Mouse (Mus musculus) CH12.LX (cell line): Measurements from ENCODE around the gene Morn2.

Source experiments
- BHLHE40 ChIP-seq: IDR thresholded peaks from 2 replicates; pipeline ENCODE4 v1.6.1; 2011; ENCODE audit warnings: mild to moderate bottlenecking, low read depth, low read length, improper control_type of control experiment
- CHD2 ChIP-seq: IDR thresholded peaks from 2 replicates; pipeline ENCODE4 v1.6.1; 2011; ENCODE audit warnings: low read length, improper control_type of control experiment
- CTCF ChIP-seq, 2 experiments: IDR thresholded peaks in 1 of 2; conservative IDR thresholded peaks in 1 of 2; 2 replicates each; pipeline ENCODE4 v1.5.1; 2011 to 2012; ENCODE audit warnings: low read depth in 2 of 2, low read length in 2 of 2, improper control_type of control experiment in 1 of 2, inconsistent platforms in 1 of 2, mild to moderate bottlenecking in 1 of 2, moderate library complexity in 1 of 2
- ETS1 ChIP-seq: conservative IDR thresholded peaks from 2 replicates; pipeline ENCODE4 v1.6.1; 2012; ENCODE audit warnings: low read depth, mild to moderate bottlenecking, inconsistent platforms, low read length, improper control_type of control experiment, moderate library complexity
- JUND ChIP-seq: conservative IDR thresholded peaks from 2 replicates; pipeline ENCODE4 v1.6.1; 2011; ENCODE audit warnings: low read depth, low read length, improper control_type of control experiment
- KAT2A ChIP-seq: IDR thresholded peaks from 2 replicates; pipeline ENCODE4 v1.6.1; 2012; ENCODE audit warnings: low read length, improper control_type of control experiment, inconsistent platforms; ENCODE audit not compliant: insufficient replicate concordance
- MAZ ChIP-seq: IDR thresholded peaks from 2 replicates; pipeline ENCODE4 v1.6.1; 2012; ENCODE audit warnings: low read depth, mild to moderate bottlenecking, inconsistent platforms, low read length, improper control_type of control experiment, moderate library complexity
- MEF2A ChIP-seq: IDR thresholded peaks from 2 replicates; pipeline ENCODE4 v1.6.1; 2014; ENCODE audit warnings: low read depth, mild to moderate bottlenecking, inconsistent platforms, low read length, improper control_type of control experiment, borderline replicate concordance
- POLR2A ChIP-seq: IDR thresholded peaks from 2 replicates; pipeline ENCODE4 v1.6.1; 2011; ENCODE audit warnings: low read depth, mild to moderate bottlenecking, improper control_type of control experiment, low read length
- RCOR1 ChIP-seq: conservative IDR thresholded peaks from 2 replicates; pipeline ENCODE4 v1.6.1; 2012; ENCODE audit warnings: low read depth, mild to moderate bottlenecking, inconsistent platforms, low read length, improper control_type of control experiment
- ZMIZ1 ChIP-seq: IDR thresholded peaks from 2 replicates; pipeline ENCODE4 v1.6.1; 2012; ENCODE audit warnings: low read depth, mild to moderate bottlenecking, inconsistent platforms, low read length, improper control_type of control experiment
- ZNF384 ChIP-seq: IDR thresholded peaks from 2 replicates; pipeline ENCODE4 v1.6.1; 2012; ENCODE audit warnings: low read depth, low read length, improper control_type of control experiment, inconsistent platforms

- TF ChIP-seq CTCF (conservative IDR thresholded peaks at IDR 0.05 in 1 of 2, IDR thresholded peaks at IDR 0.05 in 1 of 2; ENCODE audit: low read depth in 2 of 2, low read length in 2 of 2), result no peak
- no peak for TF ChIP-seq MAZ
- peak; percentile 32; the same call in 1 of the 2 replicates for TF ChIP-seq CHD2
- no peak for TF ChIP-seq ZMIZ1
- no peak for TF ChIP-seq RCOR1
- peak; percentile 39; the same call in 1 of the 2 replicates for TF ChIP-seq POLR2A
- no peak for TF ChIP-seq KAT2A
- TF ChIP-seq MEF2A, result peak; percentile 85
- TF ChIP-seq BHLHE40, result 0 out of 2 replicates have a peak, but pooled peaks have one; percentile 12
- no peak for TF ChIP-seq ZNF384
- TF ChIP-seq JUND, result no peak; the same call in 1 of the 2 replicates
- 0 out of 2 replicates have a peak, but pooled peaks have one; percentile 21 for TF ChIP-seq ETS1
These were observed 37.1 kb upstream of the Morn2 start for GRCm38 (mm10) chr17:80252757-80253525.
